Mouse (Mus musculus): ENCODE results near the gene Arvcf.

Arvcf gene

DNA sequence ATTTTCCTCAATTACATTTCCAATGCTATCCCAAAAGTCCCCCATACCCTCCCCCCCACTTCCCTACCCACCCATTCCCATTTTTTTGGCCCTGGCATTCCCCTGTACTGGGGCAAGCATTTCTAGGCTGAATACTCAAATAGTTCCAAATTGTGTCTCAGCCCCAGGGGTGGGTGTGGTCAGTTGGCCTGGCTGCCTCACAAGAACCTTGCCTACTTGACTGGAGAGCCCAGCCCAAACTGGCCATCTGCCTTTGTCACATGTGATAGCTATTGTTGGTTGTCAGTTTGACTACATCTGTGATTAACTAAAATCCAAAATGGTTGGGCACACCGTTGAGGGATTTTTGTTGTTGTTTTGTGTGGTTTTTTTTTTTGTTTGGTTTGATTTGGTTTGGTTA, 9.0 kb downstream of the Arvcf start:
- DNase-seq (ENCODE audit: low spot score) = no peak

- DNase-seq (ENCODE audit: low spot score) = no peak
Observed at GRCm38 (mm10) chr16:18357977-18358376, 10.0 kb downstream of the Arvcf start.

- no peak for DNase-seq (ENCODE audit: low spot score)
Observed at GRCm38 (mm10) chr16:18360151-18360805, 12.3 kb downstream of the Arvcf start.

GRCm38 (mm10) chr16:18362948-18363347, 15.0 kb downstream of the Arvcf start:
- no peak for DNase-seq (ENCODE audit: low spot score)

GRCm38 (mm10) chr16:18366849-18367248, 18.9 kb downstream of the Arvcf start:
- no peak for DNase-seq (ENCODE audit: low spot score)

DNA sequence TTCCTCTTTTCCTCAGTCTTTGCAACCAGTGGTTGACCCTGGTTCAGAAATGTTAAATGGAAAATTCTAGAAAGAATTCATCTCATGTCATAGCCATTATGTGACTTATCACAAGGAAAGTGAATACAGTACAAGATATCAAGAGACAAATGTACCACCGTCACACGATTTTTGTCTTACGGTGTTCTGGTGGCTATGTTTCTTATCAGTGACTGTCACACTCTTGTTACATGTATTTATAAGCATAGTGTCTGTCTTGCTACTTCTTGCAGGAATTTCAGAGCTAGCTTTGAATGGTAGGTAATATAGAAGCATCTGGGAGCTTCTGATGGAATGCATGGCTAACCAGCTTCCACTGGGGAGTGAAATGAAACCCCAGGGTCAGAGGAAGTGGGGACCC, 22.2 kb downstream of the Arvcf start:
- DNase-seq (ENCODE audit: low spot score) = no peak

DNA sequence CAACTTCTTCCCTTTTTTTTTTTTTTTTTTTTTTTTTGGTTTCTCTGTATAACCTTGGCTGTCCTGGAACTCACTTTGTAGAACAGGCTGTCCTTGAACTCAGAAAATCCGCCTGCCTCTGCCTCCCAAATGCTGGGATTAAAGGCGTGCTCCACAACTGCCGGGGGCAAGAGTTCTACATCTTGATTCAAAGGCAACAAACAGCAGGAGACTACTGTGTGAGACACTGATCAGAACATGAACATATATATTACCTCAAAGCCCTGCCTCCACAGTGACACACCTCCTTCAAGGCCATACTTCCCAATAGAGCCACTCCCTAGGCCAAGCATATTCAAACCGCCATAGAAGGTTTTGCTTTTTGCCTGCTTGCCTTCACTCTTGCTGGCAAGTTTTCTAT, 25.6 kb downstream of the Arvcf start:
- no peak for DNase-seq (ENCODE audit: low spot score)

- no peak for DNase-seq (ENCODE audit: low spot score)
Observed at GRCm38 (mm10) chr16:18376297-18376954, 28.4 kb downstream of the Arvcf start.

DNA sequence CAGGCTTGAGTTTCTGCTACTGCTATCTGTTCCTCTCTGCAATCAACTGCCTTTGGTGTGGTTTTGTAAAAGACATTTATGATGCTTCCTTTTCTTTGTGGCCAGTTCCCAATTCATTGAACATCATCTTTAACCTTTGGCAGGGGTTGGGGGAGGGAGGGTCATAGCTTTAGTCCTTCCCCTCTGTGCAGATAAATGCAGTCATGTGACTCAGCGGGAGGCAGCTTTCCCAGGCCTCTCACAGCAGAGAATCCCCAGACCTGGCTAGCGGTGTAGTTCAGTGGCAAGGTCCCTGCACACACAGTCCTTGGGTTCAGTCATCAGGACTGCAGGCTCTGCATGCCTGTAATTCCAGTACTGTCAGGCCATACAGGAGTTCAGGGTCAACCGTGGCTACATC, 29.2 kb downstream of the Arvcf start:
- DNase-seq (ENCODE audit: low spot score) = no peak

DNA sequence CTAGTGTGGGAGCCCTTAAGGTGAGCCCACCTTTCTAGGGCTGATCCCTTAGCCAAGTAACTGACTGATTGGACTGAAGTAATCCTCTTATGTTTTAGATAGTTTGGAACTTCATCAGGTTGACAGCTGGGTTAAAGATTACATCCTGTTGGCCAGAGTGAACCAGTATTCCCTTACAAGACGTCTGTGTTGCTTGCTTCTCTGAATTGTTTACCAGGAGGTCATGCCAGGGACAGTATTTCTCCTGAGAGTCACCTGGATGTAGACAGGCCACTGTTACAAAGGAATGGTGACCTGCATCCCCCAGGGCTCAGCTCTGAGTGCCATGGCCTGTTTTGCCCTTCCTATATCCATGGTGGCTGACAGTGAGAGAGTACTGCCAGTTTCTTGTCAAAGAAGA, 30.5 kb downstream of the Arvcf start:
- DNase-seq (ENCODE audit: low spot score) = no peak

DNA sequence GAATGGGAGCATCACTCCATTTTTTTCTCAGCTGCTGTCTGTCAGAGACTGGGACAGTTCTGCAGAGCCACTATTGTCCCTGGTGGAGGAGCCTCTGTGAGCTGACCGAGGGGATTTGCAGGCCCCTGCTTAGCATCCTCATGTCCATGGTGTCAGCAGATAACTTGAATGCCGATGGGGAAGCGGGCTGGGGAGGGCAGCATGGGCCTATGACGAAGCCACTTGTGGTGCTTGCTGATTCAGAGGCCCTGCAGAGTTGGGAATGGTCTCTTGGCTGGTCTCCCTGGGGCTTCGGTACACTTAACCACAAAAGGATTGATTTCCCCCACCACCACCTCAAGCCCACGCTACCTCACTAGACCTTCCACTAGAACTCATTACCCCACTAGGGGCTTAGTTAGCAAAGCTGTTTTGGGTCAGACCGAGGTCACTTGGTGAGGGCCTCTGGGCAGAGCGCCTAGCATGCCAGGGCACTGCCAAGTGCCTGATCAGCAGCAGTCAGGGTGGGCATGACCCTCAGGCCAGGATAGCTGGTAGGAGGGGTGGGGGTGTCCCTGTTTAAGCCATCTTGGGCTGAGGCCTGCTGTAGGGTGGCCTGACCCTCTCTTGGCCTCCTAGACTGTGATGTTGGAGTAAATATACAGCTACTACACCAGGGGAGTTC, 31.5 kb downstream of the Arvcf start:
- DNase-seq (ENCODE audit: low spot score) = no peak

GRCm38 (mm10) chr16:18380495-18381063, 32.6 kb downstream of the Arvcf start:
- no peak for DNase-seq (ENCODE audit: low spot score)

GRCm38 (mm10) chr16:18381621-18382258, 33.8 kb downstream of the Arvcf start:
- no peak for DNase-seq (ENCODE audit: low spot score)

- DNase-seq (ENCODE audit: low spot score) = no peak
Observed at GRCm38 (mm10) chr16:18383045-18383726, 35.2 kb downstream of the Arvcf start.

GRCm38 (mm10) chr16:18383756-18384155, 35.8 kb downstream of the Arvcf start:
- DNase-seq (ENCODE audit: low spot score) = no peak

- no peak for DNase-seq (ENCODE audit: low spot score)
Observed at GRCm38 (mm10) chr16:18384211-18384610, 36.2 kb downstream of the Arvcf start.

- DNase-seq (ENCODE audit: low spot score) = no peak
Observed at GRCm38 (mm10) chr16:18384659-18385058, 36.7 kb downstream of the Arvcf start.

DNA sequence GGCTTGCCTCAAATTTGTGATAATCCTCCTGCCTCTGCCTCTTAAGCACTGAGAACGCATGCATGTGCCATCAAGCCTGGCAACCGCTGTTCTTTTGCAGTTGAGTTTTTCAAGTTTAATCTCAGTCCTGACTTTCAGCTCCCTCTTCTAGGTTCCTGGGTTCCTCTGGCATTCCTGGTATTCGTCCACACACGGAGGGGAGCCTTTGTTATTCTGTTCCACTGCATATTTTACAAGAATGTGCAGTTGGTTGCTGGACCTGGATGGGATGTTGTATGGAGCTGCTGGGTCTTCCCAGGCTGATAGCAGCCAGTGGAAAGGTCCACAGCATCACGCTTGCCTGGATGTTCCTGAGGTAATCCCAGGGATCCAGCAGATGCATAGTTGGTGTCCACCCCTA, 37.4 kb downstream of the Arvcf start:
- no peak for DNase-seq (ENCODE audit: low spot score)

DNA sequence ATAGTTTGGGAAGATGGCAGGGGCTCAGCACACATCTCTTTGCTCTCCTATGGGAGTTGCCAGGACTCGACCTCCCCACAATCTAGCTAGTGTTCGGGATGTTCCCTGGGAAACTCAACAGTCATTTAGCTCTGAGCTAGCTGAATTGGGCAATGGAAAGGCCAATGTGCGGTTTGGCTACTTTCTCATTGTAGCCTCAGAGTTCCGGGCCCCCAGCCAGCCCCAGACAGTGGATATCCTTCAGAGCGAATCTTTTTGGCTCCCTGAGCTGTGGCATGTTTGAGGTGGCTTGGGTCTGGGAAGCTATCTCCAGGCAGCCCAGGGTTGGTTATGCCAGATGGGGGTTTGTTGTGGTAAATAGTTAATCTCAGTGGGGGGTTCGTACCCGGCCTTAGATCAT, 38.5 kb downstream of the Arvcf start:
- no peak for DNase-seq (ENCODE audit: low spot score)

DNA sequence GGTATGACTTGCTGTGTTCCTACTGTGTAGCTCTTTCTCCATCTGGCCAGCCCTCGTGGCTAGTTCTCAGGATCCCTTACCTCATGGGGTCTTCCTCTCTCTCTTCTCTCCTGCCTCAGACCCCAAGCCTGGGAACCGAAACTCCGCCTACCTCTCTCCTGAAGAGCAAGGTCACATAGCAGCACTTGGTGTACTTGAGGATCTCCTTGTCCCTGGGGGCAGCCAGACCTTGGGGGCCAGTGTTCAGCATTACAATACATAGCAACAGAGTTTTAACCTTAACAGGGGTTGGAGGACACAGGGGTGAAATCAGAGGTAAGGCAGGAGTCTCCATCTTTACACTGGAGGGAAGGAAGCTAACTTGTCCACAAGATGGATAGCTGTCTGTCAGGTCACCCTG, 39.0 kb downstream of the Arvcf start:
- no peak for DNase-seq (ENCODE audit: low spot score)

- no peak for DNase-seq (ENCODE audit: low spot score)
Observed at GRCm38 (mm10) chr16:18387704-18388582, 40.0 kb downstream of the Arvcf start.

Data from layer of hippocampus, adult 9-10 months (tissue).